Mouse (Mus musculus) C2C12 (cell line): ENCODE data around the gene Cby1. TPM values are rescaled to one million over a fixed set of nuclear protein-coding genes. Genes with fewer than 3 reads are reported as not detected.

Source experiments
- H3K27me3 ChIP-seq: one replicate; pipeline ENCODE4 v1.6.1; 2011; ENCODE audit not compliant: control insufficient read depth, insufficient read depth, insufficient read length
- H3K36me3 ChIP-seq: one replicate; pipeline ENCODE4 v1.6.1; 2011; ENCODE audit not compliant: control insufficient read depth, insufficient read depth
- H3K4me3 ChIP-seq: one replicate; pipeline ENCODE4 v1.5.1; 2011; ENCODE audit warnings: mild to moderate bottlenecking, control low read depth; ENCODE audit not compliant: poor library complexity, insufficient read depth, severe bottlenecking
- H3K79me2 ChIP-seq: one replicate; pipeline ENCODE4 v1.6.1; 2011; ENCODE audit not compliant: control insufficient read depth, insufficient read depth
- H3K79me3 ChIP-seq: one replicate; pipeline ENCODE4 v1.6.1; 2011; ENCODE audit warnings: low read depth, control low read depth
- H3ac ChIP-seq: one replicate; pipeline ENCODE3; 2011; ENCODE audit warnings: low read depth; ENCODE audit not compliant: control insufficient read depth, insufficient read length
- CEBPB ChIP-seq: IDR thresholded peaks from one replicate; pipeline ENCODE4 v1.6.1; 2011; ENCODE audit warnings: low read depth, mild to moderate bottlenecking, control low read depth, moderate library complexity
- CTCF ChIP-seq: IDR thresholded peaks from one replicate; pipeline ENCODE4 v1.5.1; 2011; ENCODE audit not compliant: control insufficient read depth, insufficient read depth, insufficient read length
- FOSL1 ChIP-seq: IDR thresholded peaks from one replicate; pipeline ENCODE4 v1.8.0; 2011; ENCODE audit warnings: mild to moderate bottlenecking, low read length; ENCODE audit not compliant: poor library complexity, insufficient read depth, severe bottlenecking
- MAX ChIP-seq: IDR thresholded peaks from one replicate; pipeline ENCODE4 v1.6.1; 2011; ENCODE audit warnings: mild to moderate bottlenecking, control low read depth
- MYOD1 ChIP-seq: IDR thresholded peaks from one replicate; pipeline ENCODE4 v1.6.1; 2011; ENCODE audit warnings: low read depth; ENCODE audit not compliant: control insufficient read depth, insufficient read length
- MYOG ChIP-seq: IDR thresholded peaks from one replicate; pipeline ENCODE4 v1.6.1; 2011; ENCODE audit not compliant: control insufficient read depth, insufficient read length; ENCODE audit errors: extremely low read depth
- USF1 ChIP-seq: IDR thresholded peaks from one replicate; pipeline ENCODE4 v1.6.1; 2011; ENCODE audit warnings: low read depth, mild to moderate bottlenecking, control low read depth, moderate library complexity
- polyA plus RNA-seq: library from polyadenylated mRNA; unstranded; fragments of >200 nt; fragmentation: generic; extraction: Trizol; gene quantifications from one replicate; pipeline ENCODE4 v1.2.1, GENCODE M21; 2012; ENCODE audit warnings: missing spikeins

Gene Cby1
- polyA plus RNA-seq, 1 experiment = 54.5 TPM

DNA sequence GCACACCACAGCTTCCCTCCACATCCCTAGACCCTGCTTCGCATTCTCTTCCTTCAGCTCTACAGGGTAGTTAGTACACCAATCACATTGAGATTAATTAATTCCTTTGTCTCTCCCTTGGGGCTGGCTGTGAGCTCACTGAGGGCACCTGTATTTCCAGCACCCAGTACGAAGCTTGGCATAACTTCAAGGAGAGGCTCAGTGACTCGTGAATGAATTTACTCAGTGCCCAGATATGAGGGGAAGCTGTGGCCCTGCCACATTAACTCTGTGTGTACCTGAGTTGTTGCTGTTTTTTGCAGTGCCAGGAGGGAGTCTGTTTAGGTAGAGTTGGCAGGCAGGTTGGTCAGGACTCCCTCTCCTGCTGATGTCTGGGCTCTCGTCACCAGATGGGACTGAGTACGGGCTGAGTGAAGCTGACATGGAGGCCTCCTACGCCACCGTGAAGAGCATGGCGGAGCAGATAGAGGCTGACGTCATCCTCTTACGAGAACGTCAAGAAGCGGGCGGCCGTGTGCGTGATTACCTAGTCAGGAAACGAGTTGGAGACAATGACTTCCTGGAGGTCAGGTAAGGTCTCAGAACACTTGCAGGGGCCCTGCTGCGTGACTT is 47.7 kb downstream of the Cby1 start:
- H3K4me3 ChIP-seq = no peak overlapping the region
- peaks cover 48% of the 10 kb centered on the region for H3K36me3 ChIP-seq

DNA sequence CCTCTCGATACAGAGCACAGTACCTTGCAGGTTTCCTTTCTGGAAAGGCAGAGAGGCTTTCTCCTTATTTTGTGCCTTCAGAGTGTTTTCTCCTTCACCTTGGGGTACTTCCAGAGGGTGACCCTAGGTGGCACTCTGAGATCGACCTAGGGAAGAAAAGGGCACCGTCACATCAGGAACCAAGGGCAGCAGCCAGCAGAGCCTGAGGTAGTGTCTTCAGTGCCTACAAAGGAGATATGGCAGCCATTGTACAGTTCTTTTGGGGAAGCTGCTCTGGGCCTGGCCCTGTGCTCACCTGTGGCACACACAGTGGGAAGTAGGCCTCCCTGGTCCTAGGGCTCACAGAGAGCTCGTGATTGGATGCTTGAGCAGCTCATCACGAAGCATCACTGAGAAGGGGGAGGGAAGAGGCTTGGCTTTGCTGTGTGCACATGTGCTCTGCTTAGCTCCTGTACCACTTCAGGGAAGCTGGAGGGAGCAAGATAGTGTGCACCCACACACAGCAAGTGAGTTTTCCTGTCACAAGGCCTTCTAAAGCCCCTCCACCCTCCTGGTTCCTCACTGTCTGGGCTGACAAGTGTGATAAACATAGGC is 49.3 kb downstream of the Cby1 start:
- TF ChIP-seq USF1 (no peak), MYOG (no peak), CEBPB (no peak), MAX (no peak), CTCF (no peak), FOSL1 (no peak), MYOD1 (no peak)
- Histone ChIP-seq H3K79me3 (peaks cover 2% of the 10 kb centered on the region), H3K27me3 (no peaks in the 10 kb centered on the region), H3K4me3 (no peak overlapping the region), H3ac (no peak overlapping the region), H3K79me2 (peaks cover 10% of the 10 kb centered on the region), H3K36me3 (peaks cover 64% of the 10 kb centered on the region)

More for the DNA sequence above, 47.7 kb downstream of the Cby1 start:
- Histone ChIP-seq H3K79me3 (peaks cover 2% of the 10 kb centered on the region), H3K27me3 (no peaks in the 10 kb centered on the region), H3ac (no peak overlapping the region), H3K79me2 (peaks cover 10% of the 10 kb centered on the region)
- no peak for TF ChIP-seq MYOD1
- no peak for TF ChIP-seq CEBPB
- no peak for TF ChIP-seq USF1
- TF ChIP-seq FOSL1 = no peak

DNA sequence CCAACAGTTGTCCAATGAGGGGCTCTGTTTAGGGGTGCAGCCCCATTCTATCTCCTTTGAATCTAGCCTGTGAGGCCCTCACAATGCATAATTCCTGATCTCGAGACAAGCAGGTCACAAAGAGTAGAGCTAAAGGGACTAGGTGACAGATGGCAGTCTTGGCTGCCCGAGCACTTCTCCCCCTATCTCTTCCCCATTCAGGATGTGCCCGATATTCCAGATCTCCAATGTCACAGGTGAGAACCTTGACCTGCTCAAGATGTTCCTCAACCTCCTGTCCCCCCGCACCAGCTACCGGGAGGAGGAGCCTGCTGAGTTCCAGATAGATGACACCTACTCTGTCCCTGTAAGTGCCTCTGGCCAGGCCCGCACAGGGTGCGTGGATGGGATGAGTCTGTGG is 56.6 kb downstream of the Cby1 start:
- Histone ChIP-seq H3K79me3 (no peaks in the 10 kb centered on the region), H3K4me3 (no peak overlapping the region), H3ac (no peak overlapping the region), H3K36me3 (peaks cover 90% of the 10 kb centered on the region), H3K27me3 (no peaks in the 10 kb centered on the region), H3K79me2 (no peaks in the 10 kb centered on the region)
- no peak for TF ChIP-seq MAX
- TF ChIP-seq FOSL1 = no peak
- no peak for TF ChIP-seq MYOG
- no peak for TF ChIP-seq USF1
- TF ChIP-seq CTCF = no peak
- TF ChIP-seq CEBPB = no peak
- no peak for TF ChIP-seq MYOD1

DNA sequence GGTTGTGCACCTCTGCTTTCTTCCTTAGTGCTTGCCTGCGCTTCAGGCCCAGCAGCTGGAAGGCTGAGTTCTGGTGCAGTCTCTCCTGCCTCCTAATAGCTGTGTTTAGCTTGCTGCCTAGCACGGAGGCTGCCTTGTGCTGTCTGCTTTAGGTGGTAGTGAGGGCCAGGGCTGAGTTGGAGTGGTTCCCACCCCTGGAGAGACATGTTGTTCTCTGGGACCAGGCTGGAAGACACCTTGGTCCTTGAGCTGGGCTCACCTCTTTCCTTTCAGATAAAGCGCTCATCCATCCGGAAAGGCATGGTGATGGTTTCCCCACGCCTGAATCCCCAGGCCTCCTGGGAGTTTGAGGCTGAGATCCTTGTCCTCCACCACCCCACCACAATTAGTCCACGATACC is 57.7 kb downstream of the Cby1 start:
- Histone ChIP-seq H3K27me3 (no peaks in the 10 kb centered on the region), H3K4me3 (no peak overlapping the region), H3K36me3 (peaks cover 91% of the 10 kb centered on the region), H3K79me2 (no peaks in the 10 kb centered on the region), H3ac (no peak overlapping the region), H3K79me3 (no peaks in the 10 kb centered on the region)
- no peak for TF ChIP-seq MAX
- TF ChIP-seq CTCF = no peak
- no peak for TF ChIP-seq MYOD1
- TF ChIP-seq FOSL1 = no peak
- TF ChIP-seq CEBPB = no peak
- TF ChIP-seq USF1 = no peak
- no peak for TF ChIP-seq MYOG

Other genes with a start within 250 kb of the Cby1 start
- gene Csnk1e, start 203.6 kb upstream of the Cby1 start, polyA plus RNA-seq = 98.6 TPM
- gene Kcnj4, start 154.0 kb upstream of the Cby1 start, polyA plus RNA-seq = 0.14 TPM
- gene Kdelr3, start 142.8 kb upstream of the Cby1 start, polyA plus RNA-seq = 65.5 TPM
- 84.9 TPM for gene Ddx17, start 112.5 kb upstream of the Cby1 start, polyA plus RNA-seq
- gene Dmc1, start 54.1 kb upstream of the Cby1 start, polyA plus RNA-seq = not detected
- 0.27 TPM for gene Fam227a, start 243 bp upstream of the Cby1 start, polyA plus RNA-seq
- gene Tomm22, start 11.7 kb downstream of the Cby1 start, polyA plus RNA-seq = 171 TPM
- gene Josd1, start 28.7 kb downstream of the Cby1 start, polyA plus RNA-seq = 37.0 TPM
- 62.5 TPM for gene Gtpbp1, start 31.6 kb downstream of the Cby1 start, polyA plus RNA-seq
- gene Sun2, start 83.3 kb downstream of the Cby1 start, polyA plus RNA-seq = 56.7 TPM
- 48.9 TPM for gene Dnal4, start 118.7 kb downstream of the Cby1 start, polyA plus RNA-seq
- 26.6 TPM for gene Nptxr, start 145.6 kb downstream of the Cby1 start, polyA plus RNA-seq
- not detected for gene Npcd, start 175.0 kb downstream of the Cby1 start, polyA plus RNA-seq
- 68.3 TPM for gene Cbx6, start 175.5 kb downstream of the Cby1 start, polyA plus RNA-seq
- gene Apobec3, start 232.5 kb downstream of the Cby1 start, polyA plus RNA-seq = 24.0 TPM